Mouse (Mus musculus) CH12.LX (cell line): Measurements from ENCODE around the gene Ccdc88a. TPM values are rescaled to one million over a fixed set of nuclear protein-coding genes. Genes with fewer than 3 reads are reported as not detected.

Experiments used
- DNase-seq: peaks from one replicate; pipeline ENCODE4 v3.0.0-alpha.2; 2013; ENCODE audit errors: extremely low read depth
- H3K27ac ChIP-seq: 2 replicates; pipeline ENCODE4 v1.5.1; 2012; ENCODE audit warnings: low read depth, mild to moderate bottlenecking, control low read depth, moderate library complexity; ENCODE audit not compliant: insufficient read depth
- H3K27me3 ChIP-seq: replicated peaks from 2 replicates; pipeline ENCODE3; 2012; ENCODE audit warnings: inconsistent platforms
- H3K36me3 ChIP-seq, 2 experiments: replicated peaks in 1 of 2; 2 replicates each; pipeline versions ENCODE3 to v1.6.1; 2012; ENCODE audit warnings: inconsistent platforms in 1 of 2, low read length in 1 of 2, mild to moderate bottlenecking in 1 of 2, mixed read lengths in 1 of 2, moderate library complexity in 1 of 2; ENCODE audit not compliant: control insufficient read depth in 1 of 2, insufficient read depth in 1 of 2
- H3K4me1 ChIP-seq, 2 experiments: 2 replicates each; pipeline ENCODE4 v1.6.1; 2012; ENCODE audit warnings: inconsistent platforms in 1 of 2, moderate library complexity in 1 of 2; ENCODE audit not compliant: insufficient read depth in 2 of 2, control insufficient read depth in 1 of 2
- H3K4me2 ChIP-seq: 2 replicates; pipeline ENCODE4 v1.6.1; 2012; ENCODE audit warnings: low read depth, mild to moderate bottlenecking, control low read depth; ENCODE audit not compliant: poor library complexity, insufficient read depth, severe bottlenecking
- H3K4me3 ChIP-seq, 3 experiments: fragments of 150-350 bp in 1 of 3; sonication (generic) in 1 of 3; replicated peaks in 1 of 3; 2 replicates each; pipeline versions ENCODE3 to v1.5.1; 2011 to 2012; ENCODE audit warnings: low read depth in 2 of 3, low read length in 2 of 3, mild to moderate bottlenecking in 2 of 3, moderate library complexity in 2 of 3, control low read depth in 1 of 3, improper control_type of control experiment in 1 of 3, inconsistent platforms in 1 of 3, mixed read lengths in 1 of 3; ENCODE audit not compliant: poor library complexity in 1 of 3
- H3K79me2 ChIP-seq: replicated peaks from 2 replicates; pipeline ENCODE4 v1.6.1; 2012; ENCODE audit warnings: mild to moderate bottlenecking, moderate library complexity; ENCODE audit not compliant: control insufficient read depth, poor library complexity, insufficient read depth, severe bottlenecking; ENCODE audit errors: extremely low read depth
- H3K9ac ChIP-seq: 2 replicates; pipeline ENCODE4 v1.6.1; 2012; ENCODE audit warnings: low read depth, mild to moderate bottlenecking, control low read depth, moderate library complexity; ENCODE audit not compliant: insufficient read depth
- H3K9me3 ChIP-seq: replicated peaks from 2 replicates; pipeline ENCODE3; 2012; ENCODE audit warnings: low read length, inconsistent platforms, mixed read lengths
- BHLHE40 ChIP-seq: IDR thresholded peaks from 2 replicates; pipeline ENCODE4 v1.6.1; 2011; ENCODE audit warnings: mild to moderate bottlenecking, low read depth, low read length, improper control_type of control experiment
- CHD2 ChIP-seq: IDR thresholded peaks from 2 replicates; pipeline ENCODE4 v1.6.1; 2011; ENCODE audit warnings: low read length, improper control_type of control experiment
- CTCF ChIP-seq, 2 experiments: IDR thresholded peaks in 1 of 2; conservative IDR thresholded peaks in 1 of 2; 2 replicates each; pipeline ENCODE4 v1.5.1; 2011 to 2012; ENCODE audit warnings: low read depth in 2 of 2, low read length in 2 of 2, improper control_type of control experiment in 1 of 2, inconsistent platforms in 1 of 2, mild to moderate bottlenecking in 1 of 2, moderate library complexity in 1 of 2
- E2F4 ChIP-seq: IDR thresholded peaks from 2 replicates; pipeline ENCODE4 v1.6.1; 2011; ENCODE audit warnings: low read depth, low read length, improper control_type of control experiment; ENCODE audit not compliant: insufficient replicate concordance
- ELF1 ChIP-seq: IDR thresholded peaks from 2 replicates; pipeline ENCODE4 v1.6.1; 2014; ENCODE audit warnings: low read depth, mild to moderate bottlenecking, inconsistent platforms, low read length, improper control_type of control experiment
- EP300 ChIP-seq: IDR thresholded peaks from 2 replicates; pipeline ENCODE4 v1.6.1; 2011; ENCODE audit warnings: low read length, improper control_type of control experiment
- ETS1 ChIP-seq: conservative IDR thresholded peaks from 2 replicates; pipeline ENCODE4 v1.6.1; 2012; ENCODE audit warnings: low read depth, mild to moderate bottlenecking, inconsistent platforms, low read length, improper control_type of control experiment, moderate library complexity
- GABPA ChIP-seq: IDR thresholded peaks from 2 replicates; pipeline ENCODE4 v1.6.1; 2012; ENCODE audit warnings: low read depth, low read length, improper control_type of control experiment, inconsistent platforms; ENCODE audit not compliant: insufficient replicate concordance
- HCFC1 ChIP-seq: IDR thresholded peaks from 2 replicates; pipeline ENCODE4 v1.6.1; 2012; ENCODE audit warnings: low read depth, mild to moderate bottlenecking, inconsistent platforms, low read length, improper control_type of control experiment
- IRF4 ChIP-seq: IDR thresholded peaks from 2 replicates; pipeline ENCODE4 v1.6.1; 2014; ENCODE audit warnings: low read depth, mild to moderate bottlenecking, inconsistent platforms, low read length, improper control_type of control experiment
- JUN ChIP-seq: IDR thresholded peaks from 2 replicates; pipeline ENCODE4 v1.6.1; 2011; ENCODE audit warnings: low read depth, mild to moderate bottlenecking, low read length, improper control_type of control experiment, moderate library complexity; ENCODE audit not compliant: insufficient read depth
- JUND ChIP-seq: conservative IDR thresholded peaks from 2 replicates; pipeline ENCODE4 v1.6.1; 2011; ENCODE audit warnings: low read depth, low read length, improper control_type of control experiment
- KAT2A ChIP-seq: IDR thresholded peaks from 2 replicates; pipeline ENCODE4 v1.6.1; 2012; ENCODE audit warnings: low read length, improper control_type of control experiment, inconsistent platforms; ENCODE audit not compliant: insufficient replicate concordance
- MAFK ChIP-seq: IDR thresholded peaks from 2 replicates; pipeline ENCODE4 v1.6.1; 2011; ENCODE audit warnings: low read length, improper control_type of control experiment; ENCODE audit not compliant: insufficient replicate concordance
- MAX ChIP-seq: IDR thresholded peaks from 2 replicates; pipeline ENCODE4 v1.6.1; 2011; ENCODE audit warnings: low read length, improper control_type of control experiment
- MAZ ChIP-seq: IDR thresholded peaks from 2 replicates; pipeline ENCODE4 v1.6.1; 2012; ENCODE audit warnings: low read depth, mild to moderate bottlenecking, inconsistent platforms, low read length, improper control_type of control experiment, moderate library complexity
- MEF2A ChIP-seq: IDR thresholded peaks from 2 replicates; pipeline ENCODE4 v1.6.1; 2014; ENCODE audit warnings: low read depth, mild to moderate bottlenecking, inconsistent platforms, low read length, improper control_type of control experiment, borderline replicate concordance
- MXI1 ChIP-seq: IDR thresholded peaks from 2 replicates; pipeline ENCODE4 v1.6.1; 2011; ENCODE audit warnings: mild to moderate bottlenecking, low read depth, low read length, improper control_type of control experiment
- MYC ChIP-seq: IDR thresholded peaks from 2 replicates; pipeline ENCODE4 v1.6.1; 2011; ENCODE audit warnings: low read depth, mild to moderate bottlenecking, improper control_type of control experiment, low read length
- NELFE ChIP-seq: IDR thresholded peaks from 2 replicates; pipeline ENCODE4 v1.6.1; 2011; ENCODE audit warnings: low read depth, low read length, improper control_type of control experiment
- NRF1 ChIP-seq: IDR thresholded peaks from 2 replicates; pipeline ENCODE4 v1.6.1; 2014; ENCODE audit warnings: low read depth, mild to moderate bottlenecking, inconsistent platforms, low read length, improper control_type of control experiment, moderate library complexity
- PAX5 ChIP-seq: IDR thresholded peaks from 2 replicates; pipeline ENCODE4 v1.6.1; 2012; ENCODE audit warnings: low read length, inconsistent platforms, mixed read lengths
- POLR2A ChIP-seq: IDR thresholded peaks from 2 replicates; pipeline ENCODE4 v1.6.1; 2011; ENCODE audit warnings: low read depth, mild to moderate bottlenecking, improper control_type of control experiment, low read length
- POLR2AphosphoS2 ChIP-seq: IDR thresholded peaks from 2 replicates; pipeline ENCODE4 v1.6.1; 2011; ENCODE audit warnings: low read depth, low read length, improper control_type of control experiment
- RAD21 ChIP-seq: IDR thresholded peaks from 2 replicates; pipeline ENCODE4 v1.6.1; 2011; ENCODE audit warnings: low read depth, mild to moderate bottlenecking, low read length, improper control_type of control experiment, moderate library complexity
- RCOR1 ChIP-seq: conservative IDR thresholded peaks from 2 replicates; pipeline ENCODE4 v1.6.1; 2012; ENCODE audit warnings: low read depth, mild to moderate bottlenecking, inconsistent platforms, low read length, improper control_type of control experiment
- SIN3A ChIP-seq: IDR thresholded peaks from 2 replicates; pipeline ENCODE4 v1.6.1; 2012; ENCODE audit warnings: low read length, improper control_type of control experiment, inconsistent platforms
- SMC3 ChIP-seq: IDR thresholded peaks from 2 replicates; pipeline ENCODE4 v1.6.1; 2011; ENCODE audit warnings: low read depth, low read length, improper control_type of control experiment
- TBP ChIP-seq: conservative IDR thresholded peaks from 2 replicates; pipeline ENCODE4 v1.6.1; 2011; ENCODE audit warnings: low read depth, low read length, improper control_type of control experiment
- TCF12 ChIP-seq: IDR thresholded peaks from 2 replicates; pipeline ENCODE4 v1.6.1; 2014; ENCODE audit warnings: low read depth, mild to moderate bottlenecking, inconsistent platforms, low read length, improper control_type of control experiment
- UBTF ChIP-seq: IDR thresholded peaks from 2 replicates; pipeline ENCODE4 v1.6.1; 2012; ENCODE audit warnings: low read depth, mild to moderate bottlenecking, inconsistent platforms, low read length, improper control_type of control experiment, moderate library complexity
- USF1 ChIP-seq: IDR thresholded peaks from 2 replicates; pipeline ENCODE4 v1.6.1; 2014; ENCODE audit warnings: low read depth, mild to moderate bottlenecking, inconsistent platforms, low read length, improper control_type of control experiment
- USF2 ChIP-seq: conservative IDR thresholded peaks from 2 replicates; pipeline ENCODE4 v1.6.1; 2011; ENCODE audit warnings: low read depth, low read length, improper control_type of control experiment
- ZC3H11A ChIP-seq: IDR thresholded peaks from 2 replicates; pipeline ENCODE4 v1.6.1; 2012; ENCODE audit warnings: low read depth, mild to moderate bottlenecking, inconsistent platforms, low read length, improper control_type of control experiment
- ZKSCAN1 ChIP-seq: IDR thresholded peaks from 2 replicates; pipeline ENCODE4 v1.6.1; 2012; ENCODE audit warnings: low read depth, inconsistent platforms, low read length, improper control_type of control experiment, borderline replicate concordance
- ZMIZ1 ChIP-seq: IDR thresholded peaks from 2 replicates; pipeline ENCODE4 v1.6.1; 2012; ENCODE audit warnings: low read depth, mild to moderate bottlenecking, inconsistent platforms, low read length, improper control_type of control experiment
- ZNF384 ChIP-seq: IDR thresholded peaks from 2 replicates; pipeline ENCODE4 v1.6.1; 2012; ENCODE audit warnings: low read depth, low read length, improper control_type of control experiment, inconsistent platforms
- dilution Hi-C: fragments of 300-500 bp; cut with MboI; formaldehyde crosslinking; loops from 2 replicates; pipeline ENCODE4 v1.14.3; 2020; ENCODE audit warnings: low sequenced_read_pairs; ENCODE audit not compliant: extremely low pct_unique_long_range_greater_than_20kb, extremely low pct_ligation_motif_present
- in situ Hi-C: fragments of 300-500 bp; cut with MboI; formaldehyde crosslinking; loops from 3 replicates; pipeline ENCODE4 v1.14.3; 2019; ENCODE audit warnings: low sequenced_read_pairs, low pct_ligation_motif_present, low pct_unique_long_range_greater_than_20kb, mixed read lengths
- polyA plus RNA-seq: library from polyadenylated mRNA; unstranded; fragments of >175 nt; gene quantifications from 2 replicates; pipeline ENCODE4 v1.2.1, GENCODE M21; 2012; ENCODE audit warnings: low read depth; ENCODE audit not compliant: insufficient read length
- total RNA-seq, 2 experiments: library from RNA; depleted of rRNA; stranded (reverse); fragments of 300-350 nt in 1 of 2; fragments of >200 nt in 1 of 2; gene quantifications; 2 replicates each; pipeline ENCODE4 v1.2.3; 2012 to 2014

Ccdc88a gene
- total RNA-seq (2012; rRNA removed), result 13.5 and 13.7 TPM in 2 replicates
- 15.2 and 16.8 TPM in 2 replicates for total RNA-seq (2014; rRNA removed)
- 21.9 and 26.1 TPM in 2 replicates for polyA plus RNA-seq

- Histone ChIP-seq H3K4me1 (peaks cover 6 to 31% of the 10 kb centered on the region in 2 experiments), H3K27ac (peak within 1 kb of the TSS; percentile 72), H3K36me3 (peaks cover 0 to 7% of the 10 kb centered on the region in 2 experiments), H3K9me3 (peaks cover 2% of the 10 kb centered on the region), H3K4me2 (peak within 1 kb of the TSS; percentile 72), H3K4me3 (peak within 1 kb of the TSS; percentile 51 to 96 (median 94)), H3K79me2 (peaks cover 24% of the 10 kb centered on the region), H3K9ac (peak within 1 kb of the TSS; percentile 92), H3K27me3 (no peaks in the 10 kb centered on the region)
- dilution Hi-C loops (no loop called here), in situ Hi-C loops (no loop called here)
- DNase-seq, result peak; percentile 93
- TF ChIP-seq TCF12 (peak; percentile 98), MAFK (no peak), SIN3A (peak; percentile 19), MAZ (peak; percentile 73; the same call in 1 of the 2 replicates), ETS1 (no peak), ZMIZ1 (0 out of 2 replicates have a peak, but pooled peaks have one; percentile 77), USF2 (no peak), MXI1 (peak; percentile 57; the same call in 1 of the 2 replicates), POLR2AphosphoS2 (no peak), POLR2A (peak; percentile 93), RAD21 (peak; percentile 15), SMC3 (peak; percentile 40; the same call in 1 of the 2 replicates), NELFE (peak; percentile 87), IRF4 (peak; percentile 86), EP300 (no peak; the same call in 1 of the 2 replicates), HCFC1 (peak; percentile 73), ZC3H11A (no peak), ZKSCAN1 (peak; percentile 5; the same call in 1 of the 2 replicates), CHD2 (peak; percentile 79), JUND (no peak), TBP (peak; percentile 92), USF1 (no peak), MYC (no peak), ZNF384 (no peak), MAX (no peak; the same call in none of the 2 replicates), ELF1 (peak; percentile 72), PAX5 (no peak), JUN (no peak), CTCF (conservative IDR thresholded peaks at IDR 0.05 in 1 of 2, IDR thresholded peaks at IDR 0.05 in 1 of 2; ENCODE audit: low read depth in 2 of 2, low read length in 2 of 2) (peak in 1 of 2 experiments; percentile 44; a peak in 2 of 4 replicates), UBTF (peak; percentile 99), E2F4 (peak; percentile 69; the same call in 1 of the 2 replicates), GABPA (no peak), MEF2A (peak; percentile 87), BHLHE40 (peak; percentile 60; the same call in 1 of the 2 replicates), NRF1 (0 out of 2 replicates have a peak, but pooled peaks have one; percentile 28), RCOR1 (peak; percentile 83; the same call in 1 of the 2 replicates), KAT2A (peak; percentile 99)
Measured at GRCm38 (mm10) chr11:29373396-29374273, at the start of gene Ccdc88a. Ccdc88a (plus strand) TSS chr11:29373658.
